Mouse (Mus musculus) kidney, postnatal 0 days (tissue): ENCODE measurements at regions not wholly inside any gene's neighbourhood (a gene's known extent, or its start where the extent isn't known, plus 50 kb on each side); places are given as distances from the start of the nearest gene placed in this dataset.

Experiments used
- ATAC-seq: fragments of 200-750 bp; cut with Nextera tagmentation; replicated peaks from 2 replicates; pipeline ENCODE4 v1.8.0; 2017; ENCODE audit warnings: low read depth, moderate number of reproducible peaks, moderate TSS enrichment, moderate library complexity; ENCODE audit not compliant: low FRiP score
- DNase-seq: peaks from one replicate; pipeline ENCODE4 v3.0.0-alpha.2; 2016; ENCODE audit warnings: low spot score
- H3K27ac ChIP-seq: fragments of 300-500 bp; sonication (generic); 2 replicates; pipeline ENCODE4 v1.5.1; 2014; ENCODE audit warnings: mild to moderate bottlenecking
- H3K27me3 ChIP-seq: fragments of 300-500 bp; sonication (generic); 2 replicates; pipeline ENCODE4 v1.6.1; 2014; ENCODE audit warnings: low read length, mixed read lengths; ENCODE audit not compliant: insufficient read depth
- H3K36me3 ChIP-seq: fragments of 300-500 bp; sonication (generic); 2 replicates; pipeline ENCODE4 v1.6.1; 2014; ENCODE audit warnings: low read length, mixed read lengths; ENCODE audit not compliant: insufficient read depth
- H3K4me1 ChIP-seq: fragments of 300-500 bp; sonication (generic); replicated peaks from 2 replicates; pipeline ENCODE4 v1.6.1; 2014; ENCODE audit warnings: antibody characterized with exemption, low read length, mixed read lengths; ENCODE audit not compliant: insufficient read depth
- H3K4me2 ChIP-seq: fragments of 300-500 bp; sonication (generic); 2 replicates; pipeline ENCODE4 v1.6.1; 2014; ENCODE audit warnings: mild to moderate bottlenecking, low read length, moderate library complexity, mixed read lengths
- H3K4me3 ChIP-seq: fragments of 300-500 bp; sonication (generic); replicated peaks from 2 replicates; pipeline ENCODE4 v1.5.1; 2014; ENCODE audit warnings: low read depth, low read length
- H3K9ac ChIP-seq: fragments of 300-500 bp; sonication (generic); 2 replicates; pipeline ENCODE4 v1.6.1; 2014; ENCODE audit warnings: low read depth, low read length
- H3K9me3 ChIP-seq: fragments of 300-500 bp; sonication (generic); replicated peaks from 2 replicates; pipeline ENCODE4 v1.6.1; 2016; ENCODE audit warnings: low read length, inconsistent platforms, mixed read lengths
- CTCF ChIP-seq: IDR thresholded peaks from 2 replicates; pipeline ENCODE4 v1.5.1; 2016; ENCODE audit warnings: antibody characterized with exemption, low read depth, mild to moderate bottlenecking, moderate library complexity
- WGBS: fragments of 180-500 bp; shearing (Covaris S2); extraction: QIAGEN DNeasy Blood & Tissue Kit; methylation state at CpG from one replicate; pipeline ENCODE4 v1.1.7; 2014; 5-methylcytosine and 5-hydroxymethylcytosine counted together

DNA sequence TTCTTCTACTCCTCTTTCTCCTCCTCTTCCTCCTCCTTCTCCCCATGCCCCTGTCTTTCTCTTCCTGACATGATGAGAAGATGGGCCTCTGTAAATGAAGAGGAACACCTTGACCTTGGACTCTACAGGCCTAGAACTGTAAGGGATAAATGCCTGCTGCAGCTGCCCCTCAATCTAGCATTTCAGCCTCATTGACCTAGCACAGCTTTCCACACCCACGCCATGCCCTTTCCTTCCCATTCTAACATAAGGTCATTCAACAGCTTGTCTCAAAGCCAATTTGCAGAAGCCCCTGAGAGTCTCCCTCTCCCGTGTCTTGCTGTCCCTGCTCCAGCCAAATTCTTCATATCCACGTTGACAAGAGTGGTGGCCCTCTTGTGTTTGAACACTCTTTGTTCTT lies 63.8 kb upstream of the Dscam start:
- Histone ChIP-seq H3K9me3 (no peaks in the 10 kb centered on the region), H3K27ac (no peak overlapping the region), H3K36me3 (no peaks in the 10 kb centered on the region), H3K4me1 (no peaks in the 10 kb centered on the region), H3K9ac (no peak overlapping the region), H3K27me3 (no peaks in the 10 kb centered on the region), H3K4me3 (no peak overlapping the region), H3K4me2 (no peak overlapping the region)
- no peak for TF ChIP-seq CTCF
- ATAC-seq = no peak
- 29% methylated on average over 3 of the region's 3 CpGs for WGBS
- DNase-seq = no peak

DNA sequence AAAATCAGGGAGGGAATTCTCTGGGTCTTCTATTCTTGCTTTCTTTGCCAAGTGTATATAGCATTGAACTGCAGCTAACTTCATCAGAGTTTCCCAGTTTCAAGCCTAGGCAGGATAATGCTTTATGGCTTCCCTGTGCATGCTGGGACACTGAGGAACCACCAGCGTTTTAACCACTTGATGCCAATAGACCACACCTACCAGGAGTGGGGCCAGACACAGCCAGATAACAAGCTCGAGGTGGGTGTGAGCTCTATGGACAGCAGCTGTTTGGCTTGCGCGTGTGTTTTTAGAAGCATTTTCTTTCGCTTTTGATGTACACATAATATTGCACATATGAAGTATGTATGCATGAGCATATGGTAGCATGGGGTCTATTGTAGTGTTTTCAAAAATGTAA lies 69.1 kb upstream of the Dscam start:
- Histone ChIP-seq H3K4me1 (no peaks in the 10 kb centered on the region), H3K9me3 (no peaks in the 10 kb centered on the region), H3K27ac (no peak overlapping the region), H3K9ac (no peak overlapping the region), H3K4me2 (no peak overlapping the region), H3K4me3 (no peak overlapping the region), H3K27me3 (no peaks in the 10 kb centered on the region), H3K36me3 (no peaks in the 10 kb centered on the region)
- TF ChIP-seq CTCF = no peak
- WGBS = 74% methylated on average over 5 of the region's 5 CpGs
- ATAC-seq (no peak), DNase-seq (no peak)

DNA sequence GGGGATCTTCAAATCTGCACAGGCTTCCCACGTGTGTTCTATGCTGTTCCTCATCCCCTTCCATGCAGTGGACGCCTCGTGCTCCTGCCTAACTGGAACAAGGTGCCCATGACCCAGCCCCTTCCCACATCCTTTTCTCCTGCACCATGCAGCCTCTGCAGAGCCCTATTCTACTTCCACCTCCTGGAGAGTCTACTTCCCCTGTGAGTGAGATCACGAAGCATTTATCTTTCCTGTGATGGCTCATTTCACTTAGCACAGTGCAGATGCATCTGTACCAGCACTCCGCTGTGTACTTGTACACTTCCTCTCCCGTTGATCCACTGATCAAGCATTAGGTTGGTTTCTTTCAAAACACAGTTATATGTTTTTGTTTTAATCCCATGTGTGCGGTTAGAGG lies 69.5 kb upstream of the Dscam start:
- WGBS = 83% methylated on average over 7 of the region's 7 CpGs
- DNase-seq (no peak), ATAC-seq (no peak)
- Histone ChIP-seq H3K4me2 (no peak overlapping the region), H3K9me3 (no peaks in the 10 kb centered on the region), H3K27ac (no peak overlapping the region), H3K4me1 (no peaks in the 10 kb centered on the region), H3K36me3 (no peaks in the 10 kb centered on the region), H3K4me3 (no peak overlapping the region), H3K9ac (no peak overlapping the region), H3K27me3 (no peaks in the 10 kb centered on the region)
- TF ChIP-seq CTCF = no peak

DNA sequence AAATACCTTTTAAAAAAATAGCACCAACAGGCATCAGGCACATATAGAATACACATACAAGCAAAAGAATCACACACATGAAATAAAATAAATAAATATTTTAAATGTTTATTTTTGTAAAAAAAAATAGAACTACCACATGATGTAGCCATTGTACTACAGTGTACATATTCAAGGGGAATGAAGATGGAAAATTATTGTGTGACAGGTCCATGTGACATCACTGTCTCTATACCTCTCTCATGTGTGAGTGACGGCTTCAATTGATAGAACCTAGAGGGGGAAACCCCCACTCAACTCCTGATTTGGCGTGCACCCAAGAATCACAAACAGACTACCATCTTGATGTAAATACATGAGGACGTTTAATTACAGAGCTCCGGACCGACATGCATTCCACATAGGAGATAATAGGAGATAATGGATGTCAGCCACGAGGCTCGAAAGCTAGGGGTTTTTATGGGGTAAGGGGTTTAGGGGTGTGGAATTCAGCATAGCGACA lies 70.4 kb upstream of the Dscam start:
- H3K27me3 ChIP-seq = no peaks in the 10 kb centered on the region
- DNase-seq = no peak
- H3K9me3 ChIP-seq = no peaks in the 10 kb centered on the region
- no peak for ATAC-seq
- no peak overlapping the region for H3K9ac ChIP-seq
- no peaks in the 10 kb centered on the region for H3K36me3 ChIP-seq
- no peaks in the 10 kb centered on the region for H3K4me1 ChIP-seq
- WGBS = 73% methylated on average over 8 of the region's 8 CpGs
- H3K27ac ChIP-seq = no peak overlapping the region
- H3K4me3 ChIP-seq = no peak overlapping the region
- H3K4me2 ChIP-seq = no peak overlapping the region
- TF ChIP-seq CTCF = no peak

DNA sequence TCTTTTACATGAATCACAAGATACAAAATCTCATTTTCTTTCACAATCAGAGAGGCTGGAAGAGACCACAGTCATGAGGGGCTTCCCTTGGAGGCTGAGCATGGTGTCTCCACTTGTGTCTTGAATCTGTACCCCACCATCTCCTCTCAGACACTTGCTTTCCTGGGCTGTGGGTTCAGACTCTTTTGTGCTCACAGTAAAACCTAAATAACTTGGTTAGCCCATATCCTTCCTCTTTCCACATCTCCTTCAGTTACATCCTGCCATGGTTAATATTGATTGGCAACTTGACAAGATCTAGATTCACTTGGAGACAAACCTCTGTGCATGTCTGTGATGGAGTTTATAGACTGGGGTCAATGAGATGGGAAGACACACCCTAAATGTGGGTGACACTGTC lies 71.1 kb upstream of the Dscam start:
- no peak overlapping the region for H3K9ac ChIP-seq
- H3K4me1 ChIP-seq = no peaks in the 10 kb centered on the region
- no peaks in the 10 kb centered on the region for H3K27me3 ChIP-seq
- TF ChIP-seq CTCF = no peak
- H3K4me3 ChIP-seq = no peak overlapping the region
- no peaks in the 10 kb centered on the region for H3K36me3 ChIP-seq
- DNase-seq (no peak), ATAC-seq (no peak)
- no peaks in the 10 kb centered on the region for H3K9me3 ChIP-seq
- H3K27ac ChIP-seq = no peak overlapping the region
- no peak overlapping the region for H3K4me2 ChIP-seq

DNA sequence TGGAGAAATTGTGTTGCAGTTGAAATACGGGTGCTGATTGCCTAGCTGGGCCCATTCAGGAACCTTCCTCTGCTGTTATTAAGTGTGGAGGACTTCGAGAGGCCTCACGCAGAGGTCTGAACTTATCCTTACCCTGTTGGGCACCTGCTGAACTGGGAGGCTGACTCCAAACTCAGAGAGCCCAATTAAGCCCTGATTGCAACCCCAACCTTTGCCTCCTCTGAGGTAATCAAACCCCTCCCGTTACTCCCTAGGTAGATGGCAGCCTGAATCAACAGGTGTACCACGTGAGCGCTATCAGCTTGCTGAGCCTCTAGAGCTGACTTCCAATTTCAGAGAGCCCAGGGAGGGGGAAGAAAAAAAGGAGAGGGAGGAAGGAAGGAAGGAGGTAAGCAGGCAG lies 79.9 kb upstream of the Dscam start:
- no peak overlapping the region for H3K27ac ChIP-seq
- DNase-seq = no peak
- no peaks in the 10 kb centered on the region for H3K9me3 ChIP-seq
- no peaks in the 10 kb centered on the region for H3K36me3 ChIP-seq
- H3K4me1 ChIP-seq = no peaks in the 10 kb centered on the region
- 68% methylated on average over 6 of the region's 6 CpGs for WGBS
- H3K4me2 ChIP-seq = no peak overlapping the region
- no peak for ATAC-seq
- no peak overlapping the region for H3K4me3 ChIP-seq
- no peaks in the 10 kb centered on the region for H3K27me3 ChIP-seq
- no peak for TF ChIP-seq CTCF
- no peak overlapping the region for H3K9ac ChIP-seq

DNA sequence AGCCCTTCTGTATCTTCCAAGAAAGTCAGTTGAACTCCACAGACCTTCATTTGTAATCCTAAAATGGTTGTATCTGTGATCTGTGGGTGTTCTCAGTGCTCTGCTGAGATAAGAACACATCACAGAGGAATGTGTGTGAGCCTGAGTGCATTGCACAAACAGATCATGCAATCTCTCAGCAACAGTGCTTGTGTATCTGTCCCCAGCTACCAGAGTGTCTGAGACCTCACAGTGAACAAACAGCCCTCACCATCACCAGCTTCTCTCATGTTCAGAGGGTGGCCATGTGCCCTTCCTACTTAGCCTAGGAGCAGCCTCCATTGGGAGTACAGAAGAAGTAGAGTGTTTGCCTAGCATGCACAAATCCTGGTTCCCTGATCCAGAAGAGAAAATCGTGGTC lies 82.0 kb upstream of the Dscam start:
- Histone ChIP-seq H3K9ac (no peak overlapping the region), H3K27ac (no peak overlapping the region), H3K4me2 (no peak overlapping the region), H3K9me3 (no peaks in the 10 kb centered on the region), H3K27me3 (no peaks in the 10 kb centered on the region), H3K4me1 (no peaks in the 10 kb centered on the region), H3K36me3 (no peaks in the 10 kb centered on the region), H3K4me3 (no peak overlapping the region)
- DNase-seq = no peak
- TF ChIP-seq CTCF = no peak
- 88% methylated on average over 1 of the region's 1 CpGs for WGBS
- no peak for ATAC-seq
